ENCODE assay signal across 9 mouse cellular contexts in the genomic region with DNA sequence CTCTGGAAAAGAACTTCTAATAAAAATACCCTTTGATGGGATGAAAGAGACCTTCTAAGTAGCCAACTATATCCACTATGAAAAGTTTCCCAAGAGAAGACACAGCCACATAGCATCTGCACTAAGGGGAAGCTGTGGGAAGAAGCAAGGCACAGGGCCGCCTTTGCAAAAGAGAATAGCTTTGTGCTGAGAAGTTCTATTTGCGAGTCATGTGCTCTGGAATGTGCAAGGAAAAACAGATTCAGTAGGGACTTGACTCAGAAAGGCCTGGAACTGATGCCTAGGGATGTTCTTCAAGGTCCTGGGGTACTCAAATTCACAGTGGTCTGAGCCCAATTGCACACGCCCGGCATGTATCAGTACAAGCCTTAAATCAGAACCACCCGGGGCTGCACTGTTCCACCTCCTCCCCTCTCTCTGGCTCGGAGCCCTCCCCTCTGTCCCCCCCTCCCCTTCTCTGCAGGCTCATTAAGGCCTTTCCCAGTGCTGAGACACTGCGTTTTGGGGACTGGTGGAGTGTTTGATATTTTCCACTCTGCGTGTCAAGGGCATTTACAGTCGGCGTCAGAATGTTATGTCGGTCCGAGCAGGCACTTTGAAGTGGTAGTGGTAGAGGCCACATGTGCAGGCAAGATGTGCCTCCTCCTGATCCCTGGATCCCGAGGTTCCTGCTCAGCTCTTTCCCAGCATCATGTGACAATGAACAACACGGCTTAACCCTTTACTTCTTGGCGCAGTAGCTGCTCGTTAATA.
DNase-seq lines count a peak whose midpoint lies in the region; ATAC-seq and TF ChIP-seq lines count a peak whose summit lies in the region.
"Had no signal": no experiment of that assay in that cellular context is flagged by ENCODE, and none has a peak within 500 bp of the region (broad histone marks: within the 10 kb centered on the region; RNA-seq: fewer than 3 reads in every experiment).

No protein-coding gene starts in this region.

- H3K27me3 ChIP-seq in heart, embryonic 13.5 days (replicated peaks) = no peaks in the 10 kb centered on the region
- H3K27me3 ChIP-seq in embryonic facial prominence, embryonic 14.5 days (replicated peaks; ENCODE audit: control insufficient read depth, insufficient read depth, low read length) = no peaks in the 10 kb centered on the region
- H3K27me3 ChIP-seq in limb, embryonic 14.5 days (ENCODE audit: control insufficient read depth, insufficient read depth, low read length) = no peaks in the 10 kb centered on the region
- H3K27me3 ChIP-seq: liver, embryonic 15.5 days had no signal

- no peak for DNase-seq in heart, postnatal 14 days
- peak; percentile 76 for DNase-seq in 3T3-L1 (ENCODE audit: low read depth, low spot score)
- peak; percentile 90 for DNase-seq in embryonic facial prominence, embryonic 14.5 days (ENCODE audit: low spot score)
- DNase-seq in limb, embryonic 14.5 days (ENCODE audit: low spot score) = peak; percentile 91
- DNase-seq in left cerebral cortex, postnatal 10 days (ENCODE audit: extremely low spot score in 1 of 2, low spot score in 2 of 2) = no peak
- no peak for DNase-seq in thymus, postnatal 4 days
- no peak for DNase-seq in left cerebral cortex, adult 2 months (ENCODE audit: extremely low spot score in 1 of 2, low spot score in 2 of 2)

- H3K9ac ChIP-seq in heart, embryonic 13.5 days = no peak overlapping the region
- H3K9ac ChIP-seq in embryonic facial prominence, embryonic 14.5 days (ENCODE audit: low read depth, low read length) = no peak overlapping the region
- H3K9ac ChIP-seq in limb, embryonic 14.5 days (ENCODE audit: low read depth, low read length, severe bottlenecking) = no peak overlapping the region
- H3K9ac ChIP-seq: liver, embryonic 15.5 days had no signal

- WGBS in heart, embryonic 13.5 days = 44% methylated on average over 16 of the region's 16 CpGs
- WGBS in embryonic facial prominence, embryonic 14.5 days = 22% methylated on average over 16 of the region's 16 CpGs
- 11% methylated on average over 16 of the region's 16 CpGs for WGBS in limb, embryonic 14.5 days

- 0 out of 2 replicates have a peak overlapping the region, but pooled peaks have one; percentile 14 for H3K27ac ChIP-seq in heart, embryonic 13.5 days (replicated peaks)
- H3K27ac ChIP-seq in embryonic facial prominence, embryonic 14.5 days (replicated peaks; ENCODE audit: low read depth, low read length) = peak overlapping the region; percentile 69
- H3K27ac ChIP-seq in limb, embryonic 14.5 days (replicated peaks; ENCODE audit: low read depth, low read length) = peak overlapping the region; percentile 81
- H3K27ac ChIP-seq in left cerebral cortex, adult 2 months = no peak overlapping the region
- H3K27ac ChIP-seq: liver, embryonic 15.5 days had no signal

- TF ChIP-seq CTCF in left cerebral cortex, adult 2 months (IDR thresholded peaks at IDR 0.05) = no peak

- peak overlapping the region; percentile 35 for H3K4me2 ChIP-seq in heart, embryonic 13.5 days
- H3K4me2 ChIP-seq in embryonic facial prominence, embryonic 14.5 days (ENCODE audit: low read depth, low read length) = peak overlapping the region; percentile 46
- H3K4me2 ChIP-seq in limb, embryonic 14.5 days (replicated peaks; ENCODE audit: low read depth, low read length, severe bottlenecking) = peak overlapping the region; percentile 32; the same call in 1 of the 2 replicates
- H3K4me2 ChIP-seq: liver, embryonic 15.5 days had no signal

- no peak for ATAC-seq in heart, embryonic 13.5 days (ENCODE audit: extremely low read depth, insufficient number of reproducible peaks, low FRiP score, low TSS enrichment)
- ATAC-seq in embryonic facial prominence, embryonic 14.5 days (ENCODE audit: low read depth) = peak; percentile 87
- peak; percentile 91 for ATAC-seq in limb, embryonic 14.5 days (ENCODE audit: low FRiP score, low read depth)

- no peaks in the 10 kb centered on the region for H3K36me3 ChIP-seq in heart, embryonic 13.5 days
- no peaks in the 10 kb centered on the region for H3K36me3 ChIP-seq in embryonic facial prominence, embryonic 14.5 days (ENCODE audit: control insufficient read depth, insufficient read depth, low read length)
- no peaks in the 10 kb centered on the region for H3K36me3 ChIP-seq in limb, embryonic 14.5 days (ENCODE audit: control insufficient read depth, insufficient read depth, low read length)
- H3K36me3 ChIP-seq: liver, embryonic 15.5 days had no signal

- intact Hi-C loops in heart, postnatal 14 days (cut with DNase I) = no loop called here
- intact Hi-C loops in left cerebral cortex, postnatal 10 days (cut with DNase I) = no loop called here
- intact Hi-C loops in left cerebral cortex, adult 2 months (cut with DNase I) = no loop called here

- TF ChIP-seq POLR2A in limb, embryonic 14.5 days (IDR thresholded peaks at IDR 0.05; ENCODE audit: borderline replicate concordance, extremely low read depth, insufficient read depth, insufficient read length) = no peak

- no peaks in the 10 kb centered on the region for H3K9me3 ChIP-seq in heart, embryonic 13.5 days
- no peaks in the 10 kb centered on the region for H3K9me3 ChIP-seq in embryonic facial prominence, embryonic 14.5 days (ENCODE audit: control insufficient read depth, low read length)
- H3K9me3 ChIP-seq in limb, embryonic 14.5 days (ENCODE audit: control insufficient read depth, low read length) = no peaks in the 10 kb centered on the region
- H3K9me3 ChIP-seq: liver, embryonic 15.5 days had no signal

- H3K4me3 ChIP-seq in heart, embryonic 13.5 days = no peak overlapping the region
- H3K4me3 ChIP-seq in embryonic facial prominence, embryonic 14.5 days (ENCODE audit: low read depth, low read length) = 0 out of 2 replicates have a peak overlapping the region, but pooled peaks have one; percentile 10
- H3K4me3 ChIP-seq in limb, embryonic 14.5 days (replicated peaks; ENCODE audit: low read length) = no peak overlapping the region
- no peak overlapping the region for H3K4me3 ChIP-seq in left cerebral cortex, adult 2 months
- H3K4me3 ChIP-seq: liver, embryonic 15.5 days had no signal

- peaks cover 18% of the 10 kb centered on the region for H3K4me1 ChIP-seq in heart, embryonic 13.5 days
- H3K4me1 ChIP-seq in embryonic facial prominence, embryonic 14.5 days (ENCODE audit: control insufficient read depth, insufficient read depth, low read length) = peaks cover 32% of the 10 kb centered on the region
- peaks cover 36% of the 10 kb centered on the region for H3K4me1 ChIP-seq in limb, embryonic 14.5 days (ENCODE audit: control insufficient read depth, insufficient read depth, low read length)
- H3K4me1 ChIP-seq: liver, embryonic 15.5 days had no signal

Comparison
In these comparisons a context has a peak if more than half of its experiments do, and no peak if none do; other contexts are left out.
1. DNase-seq: peak in 3T3-L1 (single experiment), embryonic facial prominence, embryonic 14.5 days (single experiment) and limb, embryonic 14.5 days (single experiment); none in heart, postnatal 14 days (0 of 2), left cerebral cortex, postnatal 10 days (0 of 2), thymus, postnatal 4 days (single experiment) and left cerebral cortex, adult 2 months (0 of 2).
2. Peak in every context shown above with its lines, with median percentiles within 50 percentile points of each other: H3K4me2 ChIP-seq.